Mouse (Mus musculus): ENCODE results near the gene Acap1. TPM values are rescaled to one million over a fixed set of nuclear protein-coding genes. Genes with fewer than 3 reads are reported as not detected.

The Acap1 gene
- polyA plus RNA-seq, 1 experiment, result 0.24 TPM

DNA sequence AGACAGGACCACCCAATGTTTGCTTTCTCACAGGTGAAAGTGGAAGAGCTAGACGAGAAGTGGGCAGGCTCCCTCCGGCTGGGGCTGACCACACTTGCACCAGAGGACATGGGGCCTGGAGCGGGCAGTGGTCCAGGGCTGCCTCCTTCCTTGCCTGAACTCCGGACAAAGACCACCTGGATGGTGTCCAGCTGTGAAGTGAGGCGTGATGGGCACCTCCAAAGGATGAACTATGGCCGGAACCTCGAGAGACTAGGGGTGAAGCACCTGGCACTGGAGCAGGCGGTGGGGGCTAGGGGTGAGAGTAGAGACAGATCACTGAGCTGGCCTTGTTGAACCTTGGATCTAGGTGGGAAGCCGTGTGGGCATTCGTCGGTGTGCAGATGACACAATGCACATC lies 13.3 kb upstream of the Acap1 start:
- no peak for DNase-seq (ENCODE audit: extremely low spot score in 1 of 2, low spot score in 1 of 2)

- no peak for DNase-seq (ENCODE audit: extremely low spot score in 1 of 2, low spot score in 1 of 2)
These were observed 9.0 kb upstream of the Acap1 start for GRCm38 (mm10) chr11:69904311-69904710.

DNA sequence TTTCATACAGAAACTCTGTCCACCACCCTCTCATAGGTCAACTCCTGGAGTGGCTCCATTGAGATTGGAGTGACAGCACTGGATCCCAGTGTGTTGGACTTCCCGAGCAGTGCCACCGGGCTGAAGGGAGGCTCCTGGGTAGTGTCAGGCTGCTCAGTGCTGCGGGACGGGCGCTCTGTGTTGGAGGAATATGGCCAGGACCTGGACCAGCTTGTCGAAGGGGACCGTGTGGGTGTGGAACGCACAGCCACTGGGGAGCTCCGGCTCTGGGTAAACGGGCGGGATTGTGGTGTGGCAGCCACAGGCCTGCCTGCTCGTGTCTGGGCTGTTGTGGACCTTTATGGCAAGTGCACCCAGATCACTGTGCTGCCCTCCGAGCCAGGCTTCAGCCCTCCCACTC lies 7.6 kb upstream of the Acap1 start:
- no peak for DNase-seq (ENCODE audit: extremely low spot score in 1 of 2, low spot score in 1 of 2)

GRCm38 (mm10) chr11:69901993-69902392 lies 6.7 kb upstream of the Acap1 start:
- no peak for DNase-seq (ENCODE audit: extremely low spot score in 1 of 2, low spot score in 1 of 2)

DNA sequence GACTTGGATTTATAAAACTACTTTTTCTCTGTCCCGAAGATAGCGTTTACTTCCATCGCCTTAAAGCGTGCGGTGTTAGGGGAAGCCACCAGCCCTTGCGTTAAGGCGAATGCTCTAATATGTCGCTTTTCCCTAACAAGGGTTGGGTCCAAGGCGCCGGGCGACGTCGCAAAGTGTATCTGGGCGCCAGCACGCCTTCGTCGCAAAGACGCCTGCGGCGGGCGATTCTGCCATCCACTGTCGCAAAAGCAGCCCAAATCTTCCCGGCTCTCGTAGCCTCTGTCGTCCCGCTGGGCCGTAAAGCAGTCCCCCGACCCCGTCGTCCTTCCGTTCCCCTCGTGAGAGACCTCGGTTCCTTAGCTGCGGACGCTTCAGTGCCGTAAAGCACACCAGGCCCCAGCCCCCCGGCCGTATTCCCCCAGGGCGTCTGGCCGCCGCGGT lies 6.1 kb upstream of the Acap1 start:
- DNase-seq (ENCODE audit: extremely low spot score in 1 of 2, low spot score in 1 of 2), result peak; percentile 98

GRCm38 (mm10) chr11:69900471-69901405 lies 5.4 kb upstream of the Acap1 start, which contains the start of the genes 2810408A11Rik and Neurl4:
Gene 2810408A11Rik (minus strand): TSS chr11:69900987.
Gene Neurl4 (plus strand): TSS chr11:69901072.
- DNase-seq (ENCODE audit: extremely low spot score in 1 of 2, low spot score in 1 of 2), result peak; percentile 86 to 93

DNA sequence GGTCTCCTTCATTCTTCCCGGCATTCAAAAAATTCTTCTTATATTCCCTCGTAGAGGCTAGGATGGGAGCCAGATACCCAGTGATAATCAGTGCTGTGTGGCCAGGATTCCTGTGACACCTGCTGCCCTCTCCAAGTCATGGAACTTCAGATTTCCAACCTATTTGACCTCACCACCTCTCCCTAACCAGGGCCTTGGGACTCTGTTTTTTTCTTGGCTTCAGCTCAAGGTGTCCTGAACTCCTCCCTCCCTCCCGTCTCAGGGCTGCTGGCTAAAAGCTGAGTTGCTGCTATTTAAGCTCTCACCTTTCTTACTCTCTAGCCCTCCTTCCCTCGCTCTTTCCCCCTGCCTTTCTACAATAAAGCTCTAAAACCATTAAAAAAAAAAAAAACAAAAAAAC lies 4.5 kb upstream of the Acap1 start:
- DNase-seq (ENCODE audit: extremely low spot score in 1 of 2, low spot score in 1 of 2), result no peak

DNA sequence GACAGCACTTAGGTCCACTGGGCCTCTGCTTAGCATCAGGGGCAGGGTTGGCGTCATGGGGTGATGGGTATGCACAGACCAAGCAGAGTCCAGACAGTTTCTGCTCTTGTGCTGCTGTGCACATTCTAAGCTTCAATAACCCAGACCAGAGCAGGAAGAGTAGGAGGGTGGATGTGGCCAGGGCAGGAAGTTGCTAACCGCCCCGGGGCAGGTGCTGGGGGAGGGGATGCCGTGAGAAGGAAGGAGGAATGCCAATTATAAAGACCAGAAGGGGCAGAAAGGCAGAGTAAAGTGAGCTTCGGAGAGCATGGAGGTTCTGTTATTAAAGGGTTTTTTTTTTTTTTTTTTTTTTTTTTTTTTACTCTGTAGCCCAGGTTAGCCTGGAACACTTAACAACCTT lies 668 bp downstream of the Acap1 start:
- no peak for DNase-seq (ENCODE audit: extremely low spot score in 1 of 2, low spot score in 1 of 2)

GRCm38 (mm10) chr11:69891482-69891881 lies 3.9 kb downstream of the Acap1 start:
- DNase-seq (ENCODE audit: extremely low spot score in 1 of 2, low spot score in 1 of 2), result peak in 1 of 2 experiments; percentile 20

DNA sequence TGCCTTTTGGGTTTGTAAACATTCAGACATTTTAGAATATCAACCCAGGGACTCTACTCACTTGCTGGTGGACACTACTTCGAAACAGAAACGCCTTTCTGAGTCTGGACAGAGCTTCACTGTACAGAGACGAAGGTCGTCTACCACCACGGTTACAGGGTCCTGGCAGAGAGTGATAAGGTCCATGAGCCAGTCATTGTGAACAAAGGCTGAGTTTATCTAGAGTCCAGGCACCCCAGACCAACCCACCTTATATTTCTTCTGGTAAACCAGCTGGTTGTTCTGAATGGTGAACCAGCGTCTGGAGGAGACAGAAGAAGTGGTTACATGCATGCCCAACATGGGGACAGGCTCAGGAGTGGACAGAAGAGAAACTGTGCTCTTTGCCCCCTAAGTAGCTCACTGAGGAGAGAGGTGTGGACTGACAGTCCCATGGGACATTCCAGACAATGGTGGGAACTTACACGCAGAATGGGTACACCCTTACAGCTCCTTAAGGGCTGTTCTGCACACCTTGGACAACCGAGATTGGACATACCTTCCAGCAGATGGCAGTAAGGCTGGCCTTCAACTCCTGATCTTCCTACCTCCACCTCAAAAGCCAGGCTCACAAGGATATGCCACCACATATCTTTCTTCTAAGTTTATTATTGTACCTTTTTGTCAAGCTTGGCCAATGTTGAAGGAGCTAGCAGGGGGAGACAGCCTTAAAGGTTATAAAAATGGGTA lies 8.3 kb downstream of the Acap1 start:
- no peak for DNase-seq (ENCODE audit: extremely low spot score in 1 of 2, low spot score in 1 of 2)

DNA sequence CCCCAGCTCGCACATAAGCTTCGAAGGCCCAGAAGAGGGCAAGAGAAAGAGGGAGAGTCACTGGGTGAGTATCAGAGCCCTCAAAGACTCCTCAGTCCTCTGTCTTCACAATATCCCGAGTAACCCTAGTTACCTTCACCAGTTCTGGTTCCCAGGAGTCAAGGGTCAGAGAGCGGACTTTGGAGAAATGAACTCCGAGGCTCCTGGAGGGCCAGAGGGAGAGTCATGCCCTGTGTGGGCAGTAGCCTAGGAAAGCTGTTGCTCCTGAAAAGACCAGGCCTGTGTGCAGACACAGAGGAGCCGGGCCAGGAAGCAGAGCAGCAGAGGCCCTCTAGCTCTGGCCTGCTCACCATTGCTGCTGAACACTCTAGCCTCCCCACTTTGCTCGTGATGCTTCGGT lies 10.7 kb downstream of the Acap1 start:
- no peak for DNase-seq (ENCODE audit: extremely low spot score in 1 of 2, low spot score in 1 of 2)

DNA sequence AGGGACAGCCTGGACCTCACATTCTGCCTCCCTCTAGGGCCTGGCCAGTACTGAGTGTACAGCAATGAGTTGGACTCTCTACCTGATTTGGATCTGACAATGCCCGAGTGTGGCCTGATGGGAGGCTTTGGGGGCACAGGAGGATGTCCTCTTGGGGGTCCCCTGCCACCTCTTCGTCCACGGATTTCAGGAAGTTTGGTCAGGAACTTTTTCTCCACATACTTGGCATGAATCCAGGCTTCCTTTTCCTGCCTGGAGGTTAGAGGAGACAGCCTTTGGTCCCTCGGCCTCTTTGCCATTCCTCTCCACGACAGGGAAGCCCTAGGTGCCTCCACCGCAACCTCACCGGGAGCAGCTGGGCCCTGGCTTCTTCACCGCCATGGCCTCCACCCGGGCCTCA lies 11.1 kb downstream of the Acap1 start:
- DNase-seq (ENCODE audit: extremely low spot score in 1 of 2, low spot score in 1 of 2), result no peak

DNA sequence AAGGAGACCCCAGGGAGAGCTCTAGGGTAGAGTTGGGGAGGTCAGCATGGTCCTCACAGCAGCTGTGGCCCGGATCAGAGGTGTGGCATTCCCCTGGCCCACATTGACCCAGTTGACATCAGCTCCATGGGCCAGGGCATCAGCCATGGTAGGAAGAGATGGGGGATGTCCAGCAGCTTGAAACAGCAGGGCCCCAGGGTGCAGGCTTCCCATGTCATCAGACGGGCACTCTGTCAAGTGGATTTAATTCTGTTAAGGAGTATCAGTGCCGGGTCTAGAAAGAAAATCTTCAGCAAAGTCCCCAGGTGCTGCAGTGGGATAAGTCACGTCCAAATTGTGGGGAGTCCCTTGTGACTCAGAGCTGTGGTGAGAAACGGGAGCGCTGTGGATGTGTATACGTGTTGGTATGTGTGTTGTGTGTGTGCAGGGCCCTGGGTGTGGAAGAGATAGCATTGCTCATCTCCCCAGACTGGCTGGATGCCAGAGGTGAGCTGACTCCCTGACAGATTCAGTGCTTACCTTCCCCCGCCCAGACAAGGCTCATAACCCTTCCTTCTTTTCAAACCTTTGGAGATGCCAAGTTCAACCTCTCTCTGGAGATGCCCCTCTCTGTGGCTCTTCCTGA lies 11.7 kb downstream of the Acap1 start:
- no peak for DNase-seq (ENCODE audit: extremely low spot score in 1 of 2, low spot score in 1 of 2)

DNA sequence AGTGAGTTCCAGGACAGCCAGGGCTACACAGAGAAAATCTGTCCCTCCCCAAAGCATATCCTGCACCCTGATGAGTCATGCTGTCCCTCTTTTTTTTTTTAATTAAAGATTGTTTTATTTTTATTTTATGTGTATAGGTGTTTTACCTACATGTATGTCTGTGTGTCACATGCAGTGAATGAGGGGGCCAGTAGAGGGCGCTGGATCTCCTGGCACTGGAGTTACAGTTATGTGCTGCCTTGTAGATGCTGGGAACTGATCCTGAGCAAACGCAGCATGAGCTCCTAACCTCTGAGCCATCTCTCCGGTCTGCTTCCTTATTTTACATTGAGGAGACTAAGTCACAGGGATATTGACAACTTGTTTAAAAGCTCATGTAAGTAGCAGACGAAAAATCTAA lies 12.3 kb downstream of the Acap1 start:
- no peak for DNase-seq (ENCODE audit: extremely low spot score in 1 of 2, low spot score in 1 of 2)

DNA sequence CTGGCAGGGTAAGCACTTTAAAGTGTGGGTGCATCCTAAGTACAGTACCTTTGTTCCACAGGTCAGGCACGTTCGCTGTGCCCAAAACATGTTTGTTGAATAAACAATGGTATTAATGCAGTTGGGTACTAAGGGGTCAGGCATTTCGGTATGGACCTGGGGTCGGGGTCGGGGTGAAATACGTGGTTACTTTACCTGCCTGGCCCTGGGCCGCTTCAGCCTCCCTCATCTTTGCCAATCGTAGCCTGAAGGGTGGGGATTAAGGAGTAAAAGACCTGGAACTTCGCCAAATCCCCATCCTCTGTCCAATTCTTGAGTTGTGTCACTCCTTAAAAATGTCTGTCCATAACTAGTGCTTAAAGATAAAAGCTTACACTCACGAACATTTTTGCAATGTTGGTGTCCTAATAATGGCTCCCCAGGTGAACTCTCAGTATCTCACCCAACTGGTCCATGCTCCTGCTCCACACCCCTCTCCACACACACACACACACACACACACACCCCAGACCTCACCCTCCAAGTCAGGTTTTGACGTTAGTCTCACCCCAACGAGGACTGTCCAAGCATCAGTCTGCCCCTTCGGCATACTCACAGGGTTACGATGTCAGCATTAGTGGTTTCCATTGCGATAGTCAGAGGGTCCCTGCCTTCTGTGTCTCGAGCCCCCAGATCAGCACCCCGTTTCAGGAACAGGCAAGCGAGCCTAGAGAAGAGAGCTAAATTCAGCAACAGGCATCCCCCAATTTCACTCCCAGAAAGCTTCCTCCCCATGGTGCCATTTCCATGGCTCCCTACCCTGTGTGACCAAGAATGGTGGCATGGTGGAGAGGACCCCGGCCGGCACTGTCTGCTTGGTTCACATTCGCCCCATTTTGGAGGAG lies 13.3 kb downstream of the Acap1 start:
- DNase-seq (ENCODE audit: extremely low spot score in 1 of 2, low spot score in 1 of 2), result no peak

DNA sequence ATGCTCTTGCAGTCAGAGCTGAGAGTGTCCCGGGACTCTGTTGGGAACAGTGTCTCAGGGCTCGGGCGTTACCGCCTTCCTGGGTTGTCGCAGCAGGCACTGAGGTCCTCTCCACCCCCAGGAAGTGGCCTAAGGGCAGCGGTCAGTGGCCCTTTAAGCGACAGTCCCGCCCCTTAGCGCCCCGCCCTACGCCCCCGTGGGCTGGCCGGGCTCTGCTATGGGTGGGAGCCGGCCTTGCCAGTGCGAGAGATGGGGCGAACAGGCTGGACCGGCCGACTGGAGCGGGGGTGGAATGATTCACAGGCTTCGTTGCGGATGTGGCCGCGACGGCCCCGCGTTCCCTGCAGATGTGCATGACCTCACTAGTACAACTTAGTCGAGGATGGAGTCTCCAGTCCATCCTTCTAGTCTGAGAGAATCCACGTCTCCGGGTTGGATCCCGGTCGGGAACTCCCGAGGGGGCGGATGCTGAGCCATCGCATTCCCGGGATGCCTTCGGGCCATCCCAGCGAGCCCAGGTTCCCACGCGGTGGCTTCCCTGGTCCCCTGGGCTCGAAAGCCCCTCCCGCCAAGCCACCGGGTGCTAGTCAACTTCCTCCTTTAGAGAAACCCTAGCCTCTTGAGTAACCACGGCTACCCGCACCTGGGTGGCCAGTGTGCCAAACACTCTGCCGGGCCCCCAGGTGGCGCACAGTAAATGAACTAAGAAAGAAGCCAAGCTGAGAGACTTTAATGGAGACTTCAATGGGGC lies 14.3 kb downstream of the Acap1 start, which contains the start of gene Kctd11:
Gene Kctd11, minus strand, starts transcription at position 554 of the 751 bp plus-strand sequence.
- DNase-seq (ENCODE audit: extremely low spot score in 1 of 2, low spot score in 1 of 2), result peak in 1 of 2 experiments; percentile 64

GRCm38 (mm10) chr11:69880506-69880852 lies 14.9 kb downstream of the Acap1 start:
- DNase-seq (ENCODE audit: extremely low spot score in 1 of 2, low spot score in 1 of 2), result peak in 1 of 2 experiments; percentile 47

GRCm38 (mm10) chr11:69879711-69880110 lies 15.6 kb downstream of the Acap1 start:
- no peak for DNase-seq (ENCODE audit: extremely low spot score in 1 of 2, low spot score in 1 of 2)

- no peak for DNase-seq (ENCODE audit: extremely low spot score in 1 of 2, low spot score in 1 of 2)
These were observed 16.4 kb downstream of the Acap1 start for GRCm38 (mm10) chr11:69878952-69879351.
